Mouse (Mus musculus) thymus, adult 2 months (tissue): ENCODE results near the gene Dagla. TPM values are rescaled to one million over a fixed set of nuclear protein-coding genes. Genes with fewer than 3 reads are reported as not detected.

ENCODE experiments used
- DNase-seq: peaks from one replicate; pipeline ENCODE4 v3.0.0; 2021
- H3K27ac ChIP-seq: fragments of 200-500 bp; 2 replicates; pipeline ENCODE4 v1.5.1; 2012; ENCODE audit warnings: low read length, control low read depth; ENCODE audit not compliant: control insufficient read depth, insufficient read depth
- H3K27me3 ChIP-seq: fragments of 200-500 bp; 2 replicates; pipeline ENCODE4 v1.6.1; 2012; ENCODE audit warnings: mild to moderate bottlenecking, low read length, moderate library complexity, mixed read lengths; ENCODE audit not compliant: control insufficient read depth, insufficient read depth
- H3K36me3 ChIP-seq: fragments of 200-500 bp; 2 replicates; pipeline ENCODE4 v1.6.1; 2012; ENCODE audit warnings: mild to moderate bottlenecking, low read length, moderate library complexity; ENCODE audit not compliant: control insufficient read depth, insufficient read depth
- H3K4me1 ChIP-seq: fragments of 200-500 bp; replicated peaks from 2 replicates; pipeline ENCODE4 v1.6.1; 2012; ENCODE audit warnings: low read length; ENCODE audit not compliant: control insufficient read depth, insufficient read depth
- H3K4me3 ChIP-seq: fragments of 200-500 bp; 2 replicates; pipeline ENCODE4 v1.5.1; 2012; ENCODE audit warnings: mild to moderate bottlenecking, low read length, control low read depth, moderate library complexity; ENCODE audit not compliant: control insufficient read depth, insufficient read depth
- CTCF ChIP-seq: fragments of 200-500 bp; IDR thresholded peaks from 2 replicates; pipeline ENCODE4 v1.5.1; 2012; ENCODE audit warnings: mild to moderate bottlenecking, control low read depth, low read length, moderate library complexity, borderline replicate concordance; ENCODE audit not compliant: control insufficient read depth, poor library complexity, insufficient read depth; ENCODE audit errors: extremely low read depth
- POLR2A ChIP-seq: fragments of 200-500 bp; IDR thresholded peaks from 2 replicates; pipeline ENCODE4 v1.6.1; 2012; ENCODE audit warnings: mild to moderate bottlenecking, low read length, control low read depth, moderate library complexity; ENCODE audit not compliant: control insufficient read depth, poor library complexity, insufficient read depth; ENCODE audit errors: extremely low read depth
- WGBS: fragments of 180-500 bp; shearing (Covaris S2); methylation state at CpG from one replicate; pipeline ENCODE4 v1.1.7; 2018; 5-methylcytosine and 5-hydroxymethylcytosine counted together
- polyA plus RNA-seq: library from polyadenylated mRNA; depleted of rRNA; stranded (reverse); fragments of >200 nt; gene quantifications from 2 replicates; pipeline ENCODE4 v1.2.3, GENCODE M21; 2012

Gene Dagla
- polyA plus RNA-seq, 1 experiment = 3.0 TPM

DNA sequence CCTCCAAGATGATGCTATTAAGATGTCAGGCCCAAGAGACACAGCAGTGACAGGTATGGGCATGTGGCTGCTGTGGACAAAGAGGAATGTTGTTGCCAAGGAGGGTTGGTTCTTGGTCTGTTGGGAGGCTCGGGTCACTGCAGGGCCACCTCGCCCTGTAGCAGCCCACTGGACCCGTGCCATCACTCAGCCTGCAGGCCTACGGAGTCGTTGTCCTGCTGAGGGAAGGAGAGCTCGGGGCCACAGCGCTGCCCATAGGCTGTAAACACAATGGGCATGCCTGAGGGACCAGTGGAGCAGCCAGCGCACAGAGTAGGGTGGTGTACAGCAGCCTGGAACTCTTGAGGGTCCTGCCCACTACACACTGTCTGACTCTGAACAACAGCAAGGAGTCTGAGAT is 7.4 kb upstream of the Dagla start:
- no peaks in the 10 kb centered on the region for H3K36me3 ChIP-seq
- no peak overlapping the region for H3K4me3 ChIP-seq
- H3K4me1 ChIP-seq = no peaks in the 10 kb centered on the region
- no peaks in the 10 kb centered on the region for H3K27me3 ChIP-seq
- no peak for DNase-seq
- no peak for TF ChIP-seq CTCF
- WGBS = 87% methylated on average over 8 of the region's 8 CpGs
- no peak overlapping the region for H3K27ac ChIP-seq

DNA sequence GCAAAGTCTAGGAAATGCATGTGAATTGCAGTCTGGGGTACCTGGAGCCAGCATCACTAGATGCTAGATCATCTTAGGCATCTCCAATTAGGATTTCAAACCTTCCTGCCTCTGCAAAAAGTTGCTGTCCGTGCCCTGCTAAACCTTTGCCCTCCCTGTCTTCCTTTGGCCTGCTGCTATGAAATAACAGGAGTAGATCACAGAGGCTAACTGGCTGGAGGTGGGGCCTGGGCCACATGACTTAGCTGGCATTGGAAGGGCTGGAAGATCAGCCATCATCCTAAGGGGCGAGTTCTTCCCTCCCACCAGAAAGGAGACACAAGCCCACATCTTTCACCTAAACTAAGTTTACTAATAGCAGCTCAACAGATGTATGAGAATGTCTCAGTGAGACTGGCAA is 4.3 kb upstream of the Dagla start:
- no peaks in the 10 kb centered on the region for H3K36me3 ChIP-seq
- no peak for DNase-seq
- peaks cover 6% of the 10 kb centered on the region; the same call in 1 of the 2 replicates for H3K4me1 ChIP-seq
- 60% methylated on average over 2 of the region's 2 CpGs for WGBS
- no peak overlapping the region for H3K27ac ChIP-seq
- no peak for TF ChIP-seq CTCF
- TF ChIP-seq POLR2A = no peak
- H3K27me3 ChIP-seq = no peaks in the 10 kb centered on the region; the same call in 1 of the 2 replicates
- H3K4me3 ChIP-seq = no peak overlapping the region

DNA sequence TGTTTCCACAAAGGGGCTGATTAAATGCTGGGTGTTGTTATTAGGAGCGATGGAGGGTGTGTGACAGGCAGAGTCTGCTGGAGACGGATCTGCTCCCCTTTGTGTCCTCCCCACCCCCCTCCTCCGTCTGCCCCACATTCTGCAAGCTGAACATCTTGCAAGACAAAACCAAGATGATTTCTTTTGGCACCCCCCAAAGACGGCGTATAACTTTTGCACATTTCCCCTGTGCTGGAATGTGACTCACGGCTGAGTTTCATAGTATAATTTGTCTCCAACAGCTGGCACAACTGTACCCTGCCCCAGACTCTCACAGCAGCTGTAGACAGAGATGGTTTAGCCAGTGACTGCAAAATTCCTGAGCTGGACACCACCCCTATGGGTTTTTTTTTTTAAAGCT is 3.3 kb upstream of the Dagla start:
- WGBS = 75% methylated on average over 6 of the region's 6 CpGs
- peaks cover 6% of the 10 kb centered on the region; the same call in 1 of the 2 replicates for H3K4me1 ChIP-seq
- DNase-seq = no peak

DNA sequence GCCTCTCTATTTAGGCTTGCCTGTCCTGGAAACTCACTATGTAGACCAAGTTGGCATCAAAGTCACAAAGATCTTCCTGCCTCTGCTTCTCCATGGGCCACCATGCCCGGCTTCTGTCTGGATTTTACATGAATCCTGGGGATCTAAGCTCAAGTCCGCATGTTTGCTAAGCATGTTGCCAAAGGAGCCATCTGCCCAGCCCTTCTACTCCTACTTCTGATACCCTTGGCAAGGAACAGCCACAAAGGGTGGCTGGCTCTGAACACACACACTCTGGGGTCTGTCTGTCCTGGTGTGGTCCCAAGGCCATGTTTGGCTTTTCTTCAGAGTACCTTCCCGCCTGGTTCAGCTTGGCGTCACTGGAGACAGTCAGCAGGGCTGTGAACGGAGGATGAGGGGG is 2.7 kb upstream of the Dagla start:
- Histone ChIP-seq H3K4me3 (no peak overlapping the region), H3K27ac (no peak overlapping the region), H3K4me1 (peaks cover 6% of the 10 kb centered on the region; the same call in 1 of the 2 replicates), H3K36me3 (no peaks in the 10 kb centered on the region), H3K27me3 (no peaks in the 10 kb centered on the region; the same call in 1 of the 2 replicates)
- TF ChIP-seq POLR2A (no peak), CTCF (no peak)
- no peak for DNase-seq
- WGBS = 83% methylated on average over 5 of the region's 5 CpGs

More for the DNA sequence above, 3.3 kb upstream of the Dagla start:
- Histone ChIP-seq H3K27ac (no peak overlapping the region), H3K27me3 (no peaks in the 10 kb centered on the region; the same call in 1 of the 2 replicates), H3K36me3 (no peaks in the 10 kb centered on the region), H3K4me3 (no peak overlapping the region)
- TF ChIP-seq CTCF (no peak), POLR2A (no peak)

DNA sequence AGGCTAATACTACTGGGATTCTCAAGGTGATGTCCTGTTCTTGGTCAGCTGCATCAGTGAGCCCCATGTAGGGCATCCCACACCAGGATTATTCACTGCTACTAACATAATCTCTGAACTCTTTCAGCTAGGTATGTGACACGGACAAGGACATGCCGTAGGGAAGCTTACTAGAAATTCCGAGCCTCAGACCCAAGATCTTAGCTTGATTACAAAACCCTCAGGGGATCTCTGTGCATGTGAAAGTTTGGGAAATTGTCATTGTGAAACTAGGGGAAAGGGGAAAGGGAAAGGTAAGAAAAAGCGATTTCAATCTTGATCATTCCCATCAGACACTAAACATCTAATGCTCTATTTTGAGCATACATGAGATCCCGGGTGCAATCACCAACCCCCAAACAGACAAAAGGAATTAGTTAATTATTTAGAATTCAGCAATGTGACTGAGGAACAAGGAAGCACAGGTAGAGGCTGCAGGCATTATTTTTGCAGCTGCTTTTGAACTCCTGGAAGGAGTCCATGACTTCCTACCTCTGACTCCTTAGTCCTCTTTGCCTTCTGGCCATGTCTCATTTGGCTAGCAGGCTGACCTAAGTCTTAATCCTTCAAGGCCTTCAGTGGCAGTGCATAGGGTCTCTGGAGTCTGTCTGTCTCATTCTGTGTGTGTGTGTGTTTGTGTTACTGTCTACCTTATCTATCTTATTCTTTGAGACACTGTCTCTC is 2.0 kb upstream of the Dagla start:
- no peak overlapping the region for H3K27ac ChIP-seq
- no peak for TF ChIP-seq POLR2A
- TF ChIP-seq CTCF = no peak
- no peak for DNase-seq
- H3K36me3 ChIP-seq = no peaks in the 10 kb centered on the region
- 88% methylated on average over 5 of the region's 5 CpGs for WGBS
- peaks cover 6% of the 10 kb centered on the region; the same call in 1 of the 2 replicates for H3K4me1 ChIP-seq
- H3K27me3 ChIP-seq = no peaks in the 10 kb centered on the region; the same call in 1 of the 2 replicates
- no peak overlapping the region for H3K4me3 ChIP-seq

DNA sequence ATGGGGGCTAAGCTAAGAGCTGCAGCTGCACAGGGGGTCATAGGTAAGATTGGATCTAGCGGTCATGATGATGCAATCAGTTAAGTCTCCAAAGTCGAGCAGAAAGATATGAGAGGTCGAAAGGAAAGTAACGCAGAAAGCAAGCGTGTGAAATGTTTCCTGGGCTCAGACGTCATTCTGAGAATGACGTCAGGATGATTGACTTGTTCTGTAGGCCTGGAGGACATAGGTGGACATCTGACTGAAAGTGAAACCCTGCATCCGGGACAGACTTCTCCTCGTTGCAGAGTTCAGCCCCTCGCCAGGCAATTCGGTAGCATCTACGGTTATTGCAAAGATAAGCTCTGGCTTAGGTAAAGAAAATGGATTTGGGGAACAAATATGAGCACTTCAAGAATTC is 963 bp upstream of the Dagla start:
- no peaks in the 10 kb centered on the region; the same call in 1 of the 2 replicates for H3K27me3 ChIP-seq
- WGBS = 53% methylated on average over 12 of the region's 12 CpGs
- H3K36me3 ChIP-seq = no peaks in the 10 kb centered on the region
- no peak overlapping the region for H3K27ac ChIP-seq
- H3K4me1 ChIP-seq = peaks cover 6% of the 10 kb centered on the region; the same call in 1 of the 2 replicates
- no peak overlapping the region for H3K4me3 ChIP-seq
- TF ChIP-seq CTCF = no peak
- no peak for TF ChIP-seq POLR2A
- no peak for DNase-seq

DNA sequence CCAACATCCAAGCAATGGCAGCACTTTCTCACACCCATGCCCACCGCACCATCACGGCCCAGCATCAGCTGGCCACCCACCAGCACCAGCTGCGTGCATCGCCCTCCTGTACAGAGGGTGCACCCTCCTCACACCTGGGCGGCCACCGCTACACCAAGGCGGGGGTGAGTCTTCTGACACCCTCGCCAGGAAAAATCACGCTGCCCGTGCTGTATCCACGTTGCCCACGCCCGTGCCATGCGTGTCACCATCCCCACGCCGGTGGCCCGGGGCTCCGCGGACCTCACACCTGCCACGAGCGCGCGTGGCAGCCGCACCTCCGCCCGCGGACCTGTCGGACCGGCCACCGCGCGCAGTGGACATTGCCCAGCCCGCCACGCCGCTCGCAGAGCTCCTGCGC is 282 bp downstream of the Dagla start:
- no peak for DNase-seq
- TF ChIP-seq CTCF (no peak), POLR2A (no peak)
- 14% methylated on average over 34 of the region's 37 CpGs for WGBS
- Histone ChIP-seq H3K4me1 (peaks cover 6% of the 10 kb centered on the region; the same call in 1 of the 2 replicates), H3K4me3 (peak overlapping the region; percentile 12; the same call in 1 of the 2 replicates), H3K36me3 (no peaks in the 10 kb centered on the region), H3K27ac (no peak overlapping the region), H3K27me3 (no peaks in the 10 kb centered on the region; the same call in 1 of the 2 replicates)
